Mouse (Mus musculus) embryonic fibroblast, embryonic 13.5 days (primary cell): ENCODE measurements around the gene Sdk2.

Experiments
- CTCF ChIP-seq: IDR thresholded peaks from 2 replicates; pipeline ENCODE4 v1.5.1; 2011; ENCODE audit warnings: mild to moderate bottlenecking, control low read depth, low read length, moderate library complexity, borderline replicate concordance; ENCODE audit not compliant: insufficient read depth
- POLR2A ChIP-seq: IDR thresholded peaks from 2 replicates; pipeline ENCODE4 v1.6.1; 2011; ENCODE audit warnings: low read depth, mild to moderate bottlenecking, control low read depth, low read length, moderate library complexity

GRCm38 (mm10) chr11:113981732-113982503, 84.9 kb downstream of the Sdk2 start:
- TF ChIP-seq CTCF (no peak), POLR2A (no peak)
